Mouse (Mus musculus) limb, embryonic 14.5 days (tissue): Measurements from ENCODE around the gene Cdiptos. TPM values are rescaled to one million over a fixed set of nuclear protein-coding genes. Genes with fewer than 3 reads are reported as not detected.
A peak's percentile ranks its signal among the peaks of the same experiment; 100 is the strongest.

ENCODE experiments used
- ATAC-seq: fragments of 200-750 bp; cut with Nextera tagmentation; 2 replicates; pipeline ENCODE4 v1.8.0; 2017; ENCODE audit warnings: low read depth, moderate number of reproducible peaks, moderate TSS enrichment; ENCODE audit not compliant: low FRiP score
- DNase-seq: peaks from one replicate; pipeline ENCODE4 v3.0.0-alpha.2; 2015; ENCODE audit warnings: low spot score
- H3K27ac ChIP-seq: fragments of 300-500 bp; sonication (generic); replicated peaks from 2 replicates; pipeline ENCODE4 v1.5.1; 2014; ENCODE audit warnings: low read depth, mild to moderate bottlenecking, low read length, moderate library complexity, mixed read lengths
- H3K27me3 ChIP-seq: fragments of 300-500 bp; sonication (generic); 2 replicates; pipeline ENCODE4 v1.6.1; 2014; ENCODE audit warnings: low read length, mixed read lengths; ENCODE audit not compliant: control insufficient read depth, insufficient read depth
- H3K36me3 ChIP-seq: fragments of 300-500 bp; sonication (generic); 2 replicates; pipeline ENCODE4 v1.6.1; 2014; ENCODE audit warnings: mild to moderate bottlenecking, low read length, moderate library complexity, mixed read lengths; ENCODE audit not compliant: control insufficient read depth, insufficient read depth
- H3K4me1 ChIP-seq: fragments of 300-500 bp; sonication (generic); 2 replicates; pipeline ENCODE4 v1.6.1; 2014; ENCODE audit warnings: antibody characterized with exemption, low read length, mixed read lengths; ENCODE audit not compliant: control insufficient read depth, insufficient read depth
- H3K4me2 ChIP-seq: fragments of 300-500 bp; sonication (generic); replicated peaks from 2 replicates; pipeline ENCODE4 v1.6.1; 2014; ENCODE audit warnings: low read depth, mild to moderate bottlenecking, low read length, moderate library complexity; ENCODE audit not compliant: severe bottlenecking
- H3K4me3 ChIP-seq: fragments of 300-500 bp; sonication (generic); replicated peaks from 2 replicates; pipeline ENCODE4 v1.5.1; 2014; ENCODE audit warnings: low read length
- H3K9ac ChIP-seq: fragments of 300-500 bp; sonication (generic); 2 replicates; pipeline ENCODE4 v1.6.1; 2014; ENCODE audit warnings: mild to moderate bottlenecking, low read depth, low read length, moderate library complexity; ENCODE audit not compliant: severe bottlenecking
- H3K9me3 ChIP-seq: fragments of 300-500 bp; sonication (generic); 2 replicates; pipeline ENCODE4 v1.6.1; 2016; ENCODE audit warnings: low read length; ENCODE audit not compliant: control insufficient read depth
- POLR2A ChIP-seq: fragments of 200-500 bp; IDR thresholded peaks from 2 replicates; pipeline ENCODE4 v1.8.0; 2012; ENCODE audit warnings: inconsistent platforms, mild to moderate bottlenecking, moderate library complexity, borderline replicate concordance; ENCODE audit not compliant: insufficient read depth, insufficient read length; ENCODE audit errors: extremely low read depth
- WGBS: fragments of 180-500 bp; shearing (Covaris S2); extraction: QIAGEN DNeasy Blood & Tissue Kit; methylation state at CpG from one replicate; pipeline ENCODE4 v1.1.7; 2014; 5-methylcytosine and 5-hydroxymethylcytosine counted together
- polyA plus RNA-seq, 2 experiments: library from polyadenylated mRNA; depleted of rRNA in 1 of 2; stranded (reverse) in 1 of 2; unstranded in 1 of 2; fragments of >200 nt; fragmentation: Nextera tagmentation in 1 of 2; extraction: Ambion mirVana in 1 of 2; gene quantifications; 2 replicates each; pipeline versions ENCODE4 v1.2.1 to v1.2.3; 2012 to 2014

Cdiptos gene
- polyA plus RNA-seq, 2 experiments = 1.2 to 1.9 TPM

DNA sequence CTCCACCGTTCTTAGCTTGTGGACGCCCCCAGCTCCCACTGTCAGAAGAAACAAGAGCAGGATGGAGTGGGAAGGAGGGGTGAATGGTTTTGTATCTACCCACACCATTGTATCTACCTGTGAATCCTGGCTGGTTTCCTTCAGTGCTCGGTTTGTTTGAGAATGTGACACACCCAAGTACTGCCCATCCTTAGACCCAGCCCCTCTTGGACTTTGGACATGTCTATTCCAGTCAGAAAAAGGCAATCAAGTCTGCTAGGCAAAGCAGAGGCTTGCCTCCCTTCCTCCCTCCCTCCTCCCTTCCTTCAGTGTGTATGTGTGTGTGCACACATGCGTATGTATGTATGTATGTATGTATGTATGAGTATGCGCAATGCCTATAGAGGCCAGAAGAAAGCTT, 27.7 kb upstream of the Cdiptos start:
- Histone ChIP-seq H3K27me3 (no peaks in the 10 kb centered on the region), H3K9ac (no peak overlapping the region), H3K9me3 (no peaks in the 10 kb centered on the region), H3K36me3 (no peaks in the 10 kb centered on the region), H3K4me3 (no peak overlapping the region), H3K4me1 (no peaks in the 10 kb centered on the region; the same call in 1 of the 2 replicates), H3K4me2 (no peak overlapping the region), H3K27ac (no peak overlapping the region)
- no peak for TF ChIP-seq POLR2A
- no peak for ATAC-seq
- DNase-seq = no peak
- 91% methylated on average over 5 of the region's 5 CpGs for WGBS

DNA sequence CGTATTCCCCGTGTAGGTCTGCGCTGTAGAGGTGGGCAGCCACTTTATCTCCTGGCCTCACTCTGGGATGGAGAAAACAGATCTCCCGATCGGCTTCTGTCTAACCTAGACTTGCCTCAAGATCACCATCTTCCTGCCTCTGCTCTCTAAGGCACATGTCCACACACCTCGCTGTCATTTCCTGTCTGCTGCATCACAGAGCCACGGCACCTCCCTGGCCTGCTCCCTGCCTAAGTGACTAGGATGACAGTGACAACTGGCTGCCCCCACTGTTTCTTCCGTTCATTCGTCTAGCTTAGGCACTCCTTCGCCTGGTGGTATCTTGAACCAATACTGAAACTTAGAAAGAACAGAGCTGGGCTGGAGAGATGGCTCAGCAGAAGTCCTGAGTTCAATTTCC, 23.7 kb upstream of the Cdiptos start:
- H3K27ac ChIP-seq = no peak overlapping the region
- no peaks in the 10 kb centered on the region for H3K9me3 ChIP-seq
- WGBS = 74% methylated on average over 10 of the region's 10 CpGs

DNA sequence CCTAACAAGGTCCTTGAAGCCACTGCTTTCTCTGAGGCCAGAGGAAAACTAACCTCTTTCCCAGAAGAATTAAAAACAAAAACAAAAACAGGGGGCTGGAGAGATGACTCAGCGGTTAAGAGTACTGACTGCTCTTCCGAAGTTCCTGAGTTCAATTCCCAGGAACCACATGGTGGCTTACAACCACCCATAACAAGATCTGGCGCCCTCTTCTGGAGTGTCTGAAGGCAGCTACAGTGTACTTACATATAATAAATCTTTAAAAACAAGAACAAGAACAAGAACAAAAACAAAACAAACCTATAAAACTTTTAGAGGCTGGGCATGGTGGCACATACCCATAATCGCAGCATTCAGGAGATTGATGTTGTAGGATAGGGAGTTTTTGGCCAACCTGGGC, 20.6 kb upstream of the Cdiptos start:
- TF ChIP-seq POLR2A = no peak

More for the DNA sequence above, 23.7 kb upstream of the Cdiptos start:
- Histone ChIP-seq H3K9ac (no peak overlapping the region), H3K36me3 (no peaks in the 10 kb centered on the region), H3K4me2 (no peak overlapping the region), H3K4me3 (no peak overlapping the region), H3K27me3 (no peaks in the 10 kb centered on the region), H3K4me1 (no peaks in the 10 kb centered on the region)
- no peak for TF ChIP-seq POLR2A
- DNase-seq (no peak), ATAC-seq (no peak)

DNA sequence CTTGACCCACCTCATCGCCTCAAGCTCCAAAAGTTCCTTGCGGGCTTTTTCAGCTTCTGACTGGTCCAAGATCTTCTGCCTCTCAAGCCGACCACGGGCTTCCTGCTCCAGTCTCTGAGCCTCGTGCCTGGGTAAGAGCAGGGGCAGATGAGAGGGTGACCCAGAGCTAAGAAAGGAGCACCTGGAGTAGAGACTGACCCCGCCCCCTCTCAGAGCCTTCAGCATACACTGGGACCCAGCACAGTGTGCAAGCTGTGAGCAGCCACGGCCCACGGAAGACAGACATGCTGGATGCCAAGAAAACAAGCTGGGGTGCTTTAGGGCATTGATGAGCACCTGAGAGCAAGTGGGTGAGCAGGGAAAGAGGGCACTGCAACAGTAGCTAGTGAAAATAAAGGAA, 12.9 kb upstream of the Cdiptos start:
- Histone ChIP-seq H3K9ac (no peak overlapping the region), H3K27me3 (no peaks in the 10 kb centered on the region), H3K4me1 (no peaks in the 10 kb centered on the region), H3K4me3 (no peak overlapping the region), H3K36me3 (no peaks in the 10 kb centered on the region), H3K9me3 (no peaks in the 10 kb centered on the region), H3K4me2 (no peak overlapping the region), H3K27ac (no peak overlapping the region)
- 62% methylated on average over 8 of the region's 8 CpGs for WGBS
- no peak for TF ChIP-seq POLR2A
- DNase-seq (no peak), ATAC-seq (no peak)

More for the DNA sequence above, 20.6 kb upstream of the Cdiptos start:
- Histone ChIP-seq H3K36me3 (no peaks in the 10 kb centered on the region), H3K4me3 (no peak overlapping the region), H3K27me3 (no peaks in the 10 kb centered on the region), H3K4me2 (no peak overlapping the region), H3K9me3 (no peaks in the 10 kb centered on the region), H3K9ac (no peak overlapping the region), H3K4me1 (no peaks in the 10 kb centered on the region), H3K27ac (no peak overlapping the region)
- 84% methylated on average over 4 of the region's 4 CpGs for WGBS
- no peak for DNase-seq
- ATAC-seq = no peak

DNA sequence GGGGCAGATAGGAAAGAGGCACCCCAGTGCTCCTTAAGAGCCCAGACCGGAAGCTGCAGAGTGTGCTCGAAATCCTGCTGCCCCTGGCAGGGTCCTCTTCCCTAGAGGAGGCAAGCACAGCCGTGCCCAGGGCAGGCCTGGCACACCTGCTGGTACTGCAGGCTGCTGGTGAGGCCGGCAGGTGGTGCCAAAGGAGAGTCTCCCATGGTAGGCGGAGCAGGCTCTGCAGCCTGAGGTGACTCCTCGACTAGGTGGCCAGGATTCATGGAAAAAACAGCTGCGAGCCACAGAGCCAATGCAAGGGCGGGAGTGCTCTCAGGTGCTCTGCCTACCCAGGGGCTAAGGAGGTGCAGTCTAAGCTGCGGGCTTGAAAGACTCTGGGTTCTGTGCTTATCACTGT, 10.4 kb upstream of the Cdiptos start:
- Histone ChIP-seq H3K4me2 (no peak overlapping the region), H3K4me1 (no peaks in the 10 kb centered on the region), H3K9ac (no peak overlapping the region), H3K9me3 (no peaks in the 10 kb centered on the region), H3K4me3 (no peak overlapping the region), H3K27me3 (no peaks in the 10 kb centered on the region), H3K27ac (no peak overlapping the region), H3K36me3 (peaks cover 2% of the 10 kb centered on the region; the same call in 1 of the 2 replicates)
- peak; percentile 7 for DNase-seq
- TF ChIP-seq POLR2A = no peak
- ATAC-seq = no peak
- WGBS = 36% methylated on average over 9 of the region's 9 CpGs
